Mouse (Mus musculus) granulocyte monocyte progenitor cell, adult 5-6 weeks (primary cell): ENCODE data around the gene Asdurf. TPM values are rescaled to one million over a fixed set of nuclear protein-coding genes. Genes with fewer than 3 reads are reported as not detected.

ENCODE experiments used
- total RNA-seq, 2 experiments: library from RNA; stranded (forward) in 1 of 2; stranded (reverse) in 1 of 2; fragments of 200-712, 200-1000 nt in 1 of 2; fragments of >200 nt in 1 of 2; fragmentation: Nextera tagmentation in 1 of 2; gene quantifications; 2 replicates each; pipeline ENCODE4 v1.2.3; 2014 to 2017

Asdurf gene
- total RNA-seq, 2 experiments from 2014 or later = 112 TPM; not detected in 1

Other genes with a start within 250 kb of the Asdurf start
- not detected in 2 replicates for gene 1700019A02Rik, start 165.0 kb downstream of the Asdurf start, total RNA-seq (2014; fragmentation: Nextera tagmentation)
- gene 1700019A02Rik, start 165.0 kb downstream of the Asdurf start, total RNA-seq (2017) = not detected in 2 replicates
- 19.1 and 21.7 TPM in 2 replicates for gene Pms1, start 55.6 kb downstream of the Asdurf start, total RNA-seq (2014; fragmentation: Nextera tagmentation)
- gene Pms1, start 55.6 kb downstream of the Asdurf start, total RNA-seq (2017) = 12.3 and 13.7 TPM in 2 replicates
- 26.7 and 28.7 TPM in 2 replicates for gene Ormdl1, start 55.5 kb downstream of the Asdurf start, total RNA-seq (2014; fragmentation: Nextera tagmentation)
- gene Ormdl1, start 55.5 kb downstream of the Asdurf start, total RNA-seq (2017) = 26.9 and 32.7 TPM in 2 replicates
- 2.6 TPM in 1 of 2 replicates, not detected in the other for gene Gm28778, start 55.5 kb downstream of the Asdurf start, total RNA-seq (2014; fragmentation: Nextera tagmentation)
- gene Gm28778, start 55.5 kb downstream of the Asdurf start, total RNA-seq (2017) = not detected in 2 replicates
- gene Osgepl1, start 39.0 kb downstream of the Asdurf start, total RNA-seq (2014; fragmentation: Nextera tagmentation) = 14.1 and 16.6 TPM in 2 replicates
- gene Osgepl1, start 39.0 kb downstream of the Asdurf start, total RNA-seq (2017) = 12.5 and 13.9 TPM in 2 replicates
- not detected in 2 replicates for gene Gm28551, start within 50 bp of the Asdurf start, total RNA-seq (2014; fragmentation: Nextera tagmentation)
- 0.82 TPM in 1 of 2 replicates, not detected in the other for gene Gm28551, start within 50 bp of the Asdurf start, total RNA-seq (2017)
- 80.1 and 87.9 TPM in 2 replicates for gene Asnsd1, start 133 bp upstream of the Asdurf start, total RNA-seq (2014; fragmentation: Nextera tagmentation)
- 105 and 112 TPM in 2 replicates for gene Asnsd1, start 133 bp upstream of the Asdurf start, total RNA-seq (2017)